Mouse (Mus musculus) liver, embryonic 14.5 days (tissue): ENCODE measurements around the gene Opn1mw.

Experiments
- CTCF ChIP-seq: IDR thresholded peaks from 2 replicates; pipeline ENCODE4 v1.5.1; 2016; ENCODE audit warnings: antibody characterized with exemption, low read depth, control low read depth
- EP300 ChIP-seq: IDR thresholded peaks from 2 replicates; pipeline ENCODE4 v1.6.1; 2016; ENCODE audit warnings: antibody characterized with exemption, low read depth

GRCm38 (mm10) chrX:74084276-74084837 lies 42.9 kb upstream of the Opn1mw start:
- TF ChIP-seq CTCF (no peak), EP300 (no peak)
